Mouse (Mus musculus) adrenal gland, adult (tissue): ENCODE measurements around the gene H2afv.

Experiments used
- DNase-seq, 2 experiments: peaks; one replicate each; pipeline ENCODE4 v3.0.0; 2022 to 2023; ENCODE audit warnings: low spot score in 1 of 2; ENCODE audit not compliant: inconsistent age in 2 of 2

The H2afv gene

DNA sequence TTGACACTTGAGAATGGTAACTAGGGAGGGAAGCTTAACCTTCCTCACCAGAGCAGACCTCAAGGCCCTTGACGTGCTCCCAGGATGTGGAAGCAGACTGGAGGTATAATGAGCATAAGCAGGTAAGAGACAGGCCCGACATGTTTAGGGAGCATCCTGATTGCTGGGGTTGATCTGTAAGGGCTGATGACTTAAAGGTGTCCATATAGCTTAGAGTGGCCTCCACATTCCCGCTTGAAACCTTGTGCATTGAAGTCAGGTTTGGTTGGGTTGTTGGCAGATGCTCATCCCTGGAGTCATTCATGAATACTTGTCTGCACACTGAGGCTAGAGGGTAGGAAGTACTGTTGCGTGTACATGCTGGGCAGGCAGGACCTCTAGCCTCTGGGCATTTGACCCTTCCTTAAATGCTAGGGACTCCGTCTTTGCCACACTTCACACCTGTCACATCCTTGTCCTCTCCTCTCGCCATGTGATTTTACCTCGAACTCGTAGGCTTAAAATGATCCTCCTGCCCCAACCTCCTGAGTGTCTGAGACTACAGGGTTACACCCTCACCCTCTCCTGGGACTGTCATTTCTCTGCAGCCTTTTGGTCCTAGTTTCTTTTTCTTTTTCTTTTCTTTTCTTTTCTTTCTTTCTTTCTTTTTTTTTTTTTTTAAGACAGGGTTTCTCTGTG, 53.7 kb downstream of the H2afv start:
- DNase-seq: no peak

DNA sequence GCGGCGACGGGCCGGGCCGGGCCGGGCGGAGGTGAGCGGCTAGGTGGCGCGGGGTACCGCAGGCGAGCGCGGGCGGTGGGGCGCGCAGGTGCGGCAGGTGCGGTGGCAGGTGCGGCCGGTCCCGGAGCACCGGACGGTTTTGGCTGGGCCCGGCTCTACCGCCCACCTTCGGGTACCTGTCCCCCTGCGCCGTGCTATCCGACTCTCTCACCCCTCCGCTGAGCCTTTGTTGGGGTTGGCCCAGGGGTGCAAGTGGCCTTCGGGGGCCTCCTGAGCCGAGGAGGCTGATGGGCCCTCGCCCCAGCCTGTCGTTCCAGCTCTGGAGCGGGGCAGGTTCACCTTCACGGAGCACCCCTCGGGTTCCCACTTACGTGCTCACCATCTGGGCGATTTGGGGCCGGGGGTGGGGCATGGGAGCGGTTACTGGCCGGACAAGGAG, 54.7 kb downstream of the H2afv start:
- DNase-seq: no peak

DNA sequence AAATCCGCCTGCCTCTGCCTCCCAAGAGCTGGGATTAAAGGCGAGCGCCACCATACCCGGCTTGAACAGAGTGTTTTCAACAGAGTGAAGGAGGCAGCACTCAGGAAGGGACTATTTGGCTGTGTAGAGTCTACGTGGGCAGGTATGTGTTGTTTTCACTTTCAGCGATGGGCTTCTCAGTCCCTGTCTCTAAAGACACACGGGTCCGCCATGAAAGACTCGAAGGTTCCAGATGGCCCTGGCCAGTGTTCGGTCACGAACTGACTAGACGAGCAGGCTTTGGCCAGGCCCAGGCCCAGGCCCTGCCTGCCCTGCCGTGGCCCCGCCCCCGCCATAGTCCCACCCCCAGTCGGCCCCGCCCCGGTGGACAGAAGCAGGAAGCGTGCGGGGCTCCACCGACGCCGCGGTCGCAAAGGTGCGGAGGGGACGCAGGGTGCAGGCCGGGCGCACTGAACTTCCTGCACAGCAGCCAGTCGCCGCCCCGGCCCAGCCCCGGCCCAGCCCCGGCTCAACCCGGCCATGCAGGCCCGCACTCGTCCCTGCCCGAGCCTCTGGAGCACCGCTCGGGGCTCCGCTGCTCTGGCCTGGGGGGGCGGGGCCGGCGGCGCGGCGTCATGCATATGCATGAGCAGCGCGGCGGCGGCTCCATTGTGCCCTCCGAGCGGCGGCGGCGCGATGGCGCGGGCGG, 55.4 kb downstream of the H2afv start, which contains the start of gene Zmiz2:
Gene Zmiz2, plus strand, starts transcription at position 349 of the 688 bp plus-strand sequence.
- peak; percentile 97 to 99 for DNase-seq

DNA sequence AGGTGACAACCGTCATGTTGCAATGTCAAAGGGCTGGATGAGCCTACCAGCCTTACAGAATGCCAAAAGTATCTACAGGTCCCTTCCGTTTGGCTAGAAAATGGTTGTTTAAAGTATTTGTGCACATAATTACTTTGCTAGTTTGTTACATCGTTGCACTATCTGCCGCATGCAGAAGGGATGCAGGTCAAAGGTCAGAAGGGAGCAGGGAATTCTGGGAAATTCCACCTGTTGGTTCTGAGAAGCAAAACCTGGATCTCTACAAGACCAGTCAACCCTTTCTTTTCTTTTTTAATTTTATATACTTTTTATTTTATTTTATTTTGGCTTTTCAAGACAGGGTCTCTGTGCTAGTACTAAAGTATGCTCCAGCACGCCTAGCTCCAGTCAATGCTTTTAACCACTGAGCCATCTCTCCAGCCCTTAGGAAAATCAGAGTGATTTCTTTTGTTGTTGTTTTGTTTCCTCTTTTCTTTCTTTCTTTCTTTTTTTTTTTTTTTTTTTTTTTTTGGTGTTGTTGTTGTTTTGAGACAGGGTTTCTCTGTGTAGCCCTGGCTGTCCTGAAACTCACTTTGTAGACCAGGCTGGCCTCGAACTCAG, 56.0 kb downstream of the H2afv start:
- peak in 1 of 2 experiments; percentile 41 for DNase-seq

DNA sequence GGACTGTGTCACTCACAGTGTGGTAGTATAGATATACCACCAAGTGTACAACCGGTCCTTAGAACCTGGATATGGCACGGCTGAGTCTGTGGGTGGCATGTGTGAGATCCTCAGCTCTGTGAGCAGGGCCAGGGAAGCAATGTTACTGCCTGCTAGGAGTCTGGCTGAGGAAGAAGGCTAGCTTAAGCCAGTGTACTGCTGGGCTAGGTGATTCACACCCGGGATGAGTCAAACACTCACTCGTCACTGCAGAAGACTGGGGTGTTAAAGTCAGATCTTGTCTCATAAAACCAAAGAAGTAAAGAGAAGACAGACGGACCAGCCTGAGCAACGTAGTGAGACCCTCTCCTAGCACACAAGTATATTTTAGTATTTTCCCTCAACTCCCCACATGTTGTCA, 63.3 kb downstream of the H2afv start:
- DNase-seq: peak; percentile 46 to 65
